28 mouse cellular contexts compared by ENCODE assay signal in genomic region chr2:39110514-39110913, GRCm38 (mm10).
"Had no signal": no experiment of that assay in that cellular context is flagged by ENCODE, and none has a peak within 500 bp of the region (broad histone marks: within the 10 kb centered on the region; RNA-seq: fewer than 3 reads in every experiment).

No protein-coding gene starts in this region.

- H3K4me2 ChIP-seq: limb, embryonic 12.5 days; limb, embryonic 13.5 days; limb, embryonic 15.5 days; liver, embryonic 15.5 days; lung, embryonic 14.5 days; lung, embryonic 15.5 days; midbrain, embryonic 11.5 days; midbrain, embryonic 12.5 days; midbrain, embryonic 13.5 days; midbrain, embryonic 15.5 days; neural tube, embryonic 12.5 days had no signal

- H3K4me3 ChIP-seq: left cerebral cortex, adult 2 months; limb, embryonic 10.5 days; limb, embryonic 12.5 days; limb, embryonic 13.5 days; limb, embryonic 15.5 days; liver, embryonic 15.5 days; lung, embryonic 15.5 days; megakaryocyte, embryonic 14.5 days; midbrain, embryonic 10.5 days; midbrain, embryonic 12.5 days; midbrain, embryonic 13.5 days; midbrain, embryonic 15.5 days; myocyte; neural tube, embryonic 12.5 days had no signal

- H3K27me3 ChIP-seq: limb, embryonic 12.5 days; limb, embryonic 13.5 days; limb, embryonic 15.5 days; liver, embryonic 15.5 days; lung, embryonic 15.5 days; megakaryocyte, embryonic 14.5 days; midbrain, embryonic 12.5 days; midbrain, embryonic 13.5 days; midbrain, embryonic 15.5 days; neural tube, embryonic 12.5 days had no signal

- H3K9me3 ChIP-seq: limb, embryonic 10.5 days; limb, embryonic 12.5 days; limb, embryonic 13.5 days; limb, embryonic 15.5 days; liver, embryonic 15.5 days; lung, embryonic 15.5 days; megakaryocyte, embryonic 14.5 days; midbrain, embryonic 10.5 days; midbrain, embryonic 12.5 days; midbrain, embryonic 13.5 days; midbrain, embryonic 15.5 days; neural tube, embryonic 12.5 days had no signal

- H3K4me1 ChIP-seq: limb, embryonic 10.5 days; limb, embryonic 12.5 days; limb, embryonic 13.5 days; limb, embryonic 15.5 days; lung, embryonic 15.5 days; midbrain, embryonic 10.5 days; midbrain, embryonic 12.5 days; midbrain, embryonic 13.5 days; midbrain, embryonic 15.5 days; neural tube, embryonic 12.5 days had no signal

- H3K9ac ChIP-seq: limb, embryonic 12.5 days; limb, embryonic 13.5 days; limb, embryonic 15.5 days; liver, embryonic 15.5 days; lung, embryonic 14.5 days; lung, embryonic 15.5 days; midbrain, embryonic 12.5 days; midbrain, embryonic 13.5 days; midbrain, embryonic 15.5 days; neural tube, embryonic 12.5 days had no signal

- DNase-seq: layer of hippocampus, postnatal 36 days; left cerebral cortex, postnatal 4 days; lung, adult 18-20 months; lung, adult 2 months; lung, embryonic 14.5 days; lung, postnatal 10 days; lung, postnatal 14 days; lung, postnatal 36 days; lung, postnatal 4 days; midbrain, embryonic 14.5 days had no signal

- H3K27ac ChIP-seq: left cerebral cortex, adult 2 months; limb, embryonic 10.5 days; limb, embryonic 12.5 days; limb, embryonic 13.5 days; limb, embryonic 15.5 days; liver, embryonic 15.5 days; lung, embryonic 15.5 days; macrophage; midbrain, embryonic 10.5 days; midbrain, embryonic 12.5 days; midbrain, embryonic 13.5 days; midbrain, embryonic 15.5 days; neural tube, embryonic 12.5 days had no signal

- H3K36me3 ChIP-seq: liver, embryonic 15.5 days had no signal

- ATAC-seq: lung, postnatal 0 days; midbrain, embryonic 13.5 days; midbrain, embryonic 15.5 days; midbrain, embryonic 16.5 days had no signal
